Mouse (Mus musculus) splenic B cell, adult 2 months (primary cell): ENCODE data around the gene Hist2h4.
"Not testable (repeated sequence)": the region's sequence is repeated elsewhere in the genome, so short reads cannot be mapped to it uniquely, and the experiment has no call there.

Source experiments
- DNase-seq: peaks from one replicate; pipeline ENCODE4 v3.0.0-alpha.2; 2011; ENCODE audit warnings: low read depth, low spot score
- H3K27me3 ChIP-seq: 2 replicates; pipeline ENCODE4 v1.6.1; 2012; ENCODE audit warnings: mild to moderate bottlenecking, low read length, moderate library complexity, mixed read lengths; ENCODE audit not compliant: control insufficient read depth, poor library complexity, insufficient read depth, severe bottlenecking
- H3K36me3 ChIP-seq: 2 replicates; pipeline ENCODE4 v1.6.1; 2012; ENCODE audit warnings: mild to moderate bottlenecking, low read length, moderate library complexity, mixed read lengths; ENCODE audit not compliant: control insufficient read depth, poor library complexity, insufficient read depth, severe bottlenecking

The Hist2h4 gene

DNA sequence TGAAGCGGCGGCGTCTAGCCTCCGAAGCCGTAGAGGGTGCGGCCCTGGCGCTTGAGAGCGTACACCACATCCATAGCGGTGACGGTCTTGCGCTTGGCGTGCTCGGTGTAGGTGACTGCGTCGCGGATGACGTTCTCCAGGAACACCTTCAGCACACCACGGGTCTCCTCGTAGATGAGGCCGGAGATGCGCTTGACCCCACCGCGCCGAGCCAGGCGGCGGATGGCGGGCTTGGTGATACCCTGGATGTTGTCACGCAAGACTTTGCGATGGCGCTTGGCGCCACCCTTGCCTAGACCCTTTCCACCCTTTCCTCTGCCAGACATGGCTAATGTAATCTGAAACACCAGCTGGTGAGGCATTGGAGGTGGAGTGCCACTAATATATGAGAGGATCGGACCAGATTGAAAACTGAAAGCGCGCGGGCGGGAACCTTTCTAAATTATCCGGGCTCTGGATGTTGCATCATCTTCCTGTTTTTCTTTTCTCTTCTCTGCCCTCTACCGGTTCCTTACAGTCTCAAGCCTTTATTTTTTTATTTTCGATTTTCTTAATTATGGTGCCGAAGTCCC is at the start of gene Hist2h4:
Gene Hist2h4 (minus strand): TSS at position 333 of the 572 bp plus-strand sequence.
- DNase-seq: peak; percentile 95
- H3K36me3 ChIP-seq: no peaks in the 10 kb centered on the region
- H3K27me3 ChIP-seq: no peaks in the 10 kb centered on the region

DNA sequence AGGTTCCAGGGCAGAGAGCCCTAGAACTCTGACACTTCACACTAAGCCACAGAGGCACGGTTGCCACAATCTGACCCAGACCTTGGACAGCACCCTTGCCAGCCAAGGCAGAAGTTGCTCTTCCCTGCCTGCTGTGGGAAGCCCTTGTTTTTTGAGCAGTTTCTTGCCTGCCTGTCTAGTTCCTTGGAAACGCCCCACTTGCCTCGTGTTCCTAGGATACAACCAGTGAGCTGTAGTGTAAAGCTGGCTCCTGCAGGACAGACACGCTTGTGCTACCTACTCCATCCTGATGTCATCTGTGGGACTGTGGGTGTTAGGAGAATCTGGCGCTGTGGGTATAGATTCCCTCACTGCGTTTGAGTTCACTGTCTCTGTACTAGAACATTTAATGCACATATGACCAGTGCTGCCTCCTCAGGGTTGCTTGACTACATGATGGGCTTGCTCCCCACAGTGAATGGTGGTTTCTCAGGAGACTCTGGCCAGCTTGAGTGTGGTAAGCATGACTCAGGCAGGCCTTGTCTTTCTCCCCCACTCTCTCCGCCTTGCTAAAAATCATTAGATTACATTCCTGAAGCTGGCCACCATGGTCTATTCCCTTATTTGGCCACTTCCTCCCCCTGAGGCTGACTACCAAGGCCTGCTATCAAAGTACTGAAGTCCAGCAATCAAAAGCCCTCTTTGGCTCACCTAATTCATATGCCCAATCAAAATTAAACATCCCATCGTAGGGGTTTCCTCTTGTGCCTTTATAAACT is 49.4 kb upstream of the Hist2h4 start:
- Histone ChIP-seq H3K36me3 (no peaks in the 10 kb centered on the region), H3K27me3 (no peaks in the 10 kb centered on the region)
- DNase-seq: no peak

DNA sequence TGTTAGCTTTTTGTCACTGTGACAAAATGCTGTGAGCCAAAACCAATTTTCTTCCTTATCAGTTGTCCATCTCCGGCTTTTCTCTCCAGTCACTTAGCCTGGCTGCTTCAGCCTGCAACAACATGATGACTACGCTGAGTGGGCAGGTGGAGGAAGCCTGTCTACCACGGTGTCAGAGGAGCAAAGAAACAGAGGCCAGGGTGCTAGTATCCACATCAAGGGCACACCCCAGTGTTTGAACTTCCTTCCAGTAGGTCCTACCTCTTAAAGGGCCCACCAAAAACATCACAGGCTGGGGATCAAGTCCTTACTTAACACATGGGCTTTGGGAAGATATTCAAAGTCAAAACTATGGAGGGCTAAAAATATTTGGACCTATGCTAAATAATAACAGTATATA is 46.3 kb upstream of the Hist2h4 start:
- H3K36me3 ChIP-seq: no peaks in the 10 kb centered on the region
- no peak for DNase-seq
- 0 out of 2 replicates have a peak, but pooled peaks cover 2% of the 10 kb centered on the region for H3K27me3 ChIP-seq

DNA sequence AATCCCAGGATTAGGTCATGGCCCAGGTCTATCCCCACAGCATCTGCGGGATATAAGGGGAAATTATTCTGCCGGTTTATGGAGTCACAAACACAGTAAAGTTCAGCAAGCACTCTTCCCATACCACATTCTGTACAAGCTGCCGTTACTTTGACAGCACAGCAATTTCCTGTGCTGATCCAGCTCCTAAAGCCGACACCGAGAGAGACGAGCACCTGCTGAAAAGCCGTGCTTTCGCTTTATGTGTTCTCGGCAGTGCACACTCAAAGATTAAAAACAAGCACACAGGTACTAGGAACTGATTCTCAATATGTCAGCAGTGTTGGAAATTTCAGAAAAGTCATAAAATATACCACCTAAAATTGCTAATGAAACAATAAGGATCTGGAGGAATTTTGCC is 43.4 kb upstream of the Hist2h4 start:
- DNase-seq: no peak
- no peaks in the 10 kb centered on the region for H3K36me3 ChIP-seq
- peaks cover 4% of the 10 kb centered on the region; the same call in 1 of the 2 replicates for H3K27me3 ChIP-seq

DNA sequence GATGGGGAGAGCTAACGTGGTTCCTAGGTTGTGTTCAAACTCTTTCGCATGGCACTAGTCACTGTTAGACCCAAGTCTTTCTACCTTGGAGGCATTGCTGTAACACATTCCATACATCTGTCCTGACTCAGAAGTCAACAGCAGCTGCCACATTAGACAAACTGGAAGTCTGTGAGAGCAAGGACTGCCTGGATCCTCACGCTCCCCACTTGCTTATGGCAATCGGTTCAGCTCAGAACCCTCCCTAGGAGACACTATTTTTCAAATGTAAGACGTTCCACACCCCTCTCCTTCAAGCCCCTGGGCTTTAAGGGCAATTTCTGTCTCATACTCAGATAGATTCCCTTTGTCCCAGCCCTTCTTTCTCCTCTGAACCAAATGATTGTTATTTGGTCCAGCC is 39.0 kb upstream of the Hist2h4 start:
- no peak for DNase-seq
- Histone ChIP-seq H3K27me3 (peaks cover 4% of the 10 kb centered on the region; the same call in 1 of the 2 replicates), H3K36me3 (no peaks in the 10 kb centered on the region)

DNA sequence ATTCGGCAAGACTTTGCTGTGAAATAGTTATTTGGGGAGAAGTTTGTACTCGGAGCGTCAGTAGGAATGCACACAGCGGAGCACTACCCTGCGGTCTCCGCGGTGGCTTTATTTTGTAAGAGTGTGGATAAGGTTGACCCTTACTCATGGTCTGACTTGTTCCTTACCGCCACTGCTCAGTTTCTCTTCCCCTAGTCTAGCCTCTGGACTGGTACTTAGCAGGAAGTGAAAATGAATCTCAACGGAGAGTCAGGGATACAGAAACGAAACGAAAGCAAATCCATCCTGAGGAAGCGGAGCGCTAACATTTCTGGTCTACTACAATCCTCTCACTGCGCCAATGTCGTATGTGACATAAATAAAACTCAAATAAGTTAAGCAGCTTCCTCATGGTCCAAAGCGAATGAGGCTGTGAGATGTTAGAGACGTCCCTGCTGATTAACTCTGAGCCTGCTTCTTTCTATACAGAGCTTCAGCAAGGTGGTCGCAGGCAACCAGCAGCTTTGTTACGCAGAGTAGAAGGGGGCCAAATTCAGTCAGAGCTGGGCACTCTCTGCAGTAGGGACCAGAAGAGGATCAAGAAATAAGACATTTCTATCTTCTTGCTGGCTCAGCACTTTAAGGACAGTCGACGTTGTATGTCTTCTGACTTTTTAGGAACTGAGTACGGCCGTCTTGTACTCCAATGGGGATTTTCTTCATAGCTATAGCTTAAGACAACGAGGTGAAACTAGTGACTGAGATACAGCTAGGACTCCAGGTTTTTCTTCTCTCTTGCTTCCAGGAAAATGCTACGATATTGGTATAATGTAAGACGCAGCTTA is 37.8 kb upstream of the Hist2h4 start:
- peaks cover 2% of the 10 kb centered on the region; the same call in 1 of the 2 replicates for H3K27me3 ChIP-seq
- peak; percentile 51 for DNase-seq
- H3K36me3 ChIP-seq: no peaks in the 10 kb centered on the region

DNA sequence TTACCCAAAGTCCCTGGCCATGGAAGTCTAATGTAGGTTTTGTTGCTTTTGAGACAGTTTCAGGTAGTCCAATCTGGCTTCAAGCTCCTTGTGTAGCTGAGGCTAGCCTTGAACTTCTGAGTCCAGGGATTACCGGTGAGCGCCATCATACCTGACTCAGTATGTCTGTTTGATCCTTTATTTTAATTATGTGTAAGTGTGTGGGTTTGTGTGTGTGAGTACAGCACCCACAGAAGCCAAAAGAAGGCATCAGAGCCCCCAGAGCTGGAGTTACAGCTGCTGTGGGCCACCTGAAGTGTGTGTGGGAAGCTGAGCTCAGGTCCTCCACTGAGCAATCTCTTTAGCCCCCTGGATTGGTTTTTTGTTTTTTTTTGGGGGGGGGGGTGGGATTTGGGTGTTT is 36.5 kb upstream of the Hist2h4 start:
- peaks cover 2% of the 10 kb centered on the region; the same call in 1 of the 2 replicates for H3K27me3 ChIP-seq
- no peak for DNase-seq
- no peaks in the 10 kb centered on the region for H3K36me3 ChIP-seq

DNA sequence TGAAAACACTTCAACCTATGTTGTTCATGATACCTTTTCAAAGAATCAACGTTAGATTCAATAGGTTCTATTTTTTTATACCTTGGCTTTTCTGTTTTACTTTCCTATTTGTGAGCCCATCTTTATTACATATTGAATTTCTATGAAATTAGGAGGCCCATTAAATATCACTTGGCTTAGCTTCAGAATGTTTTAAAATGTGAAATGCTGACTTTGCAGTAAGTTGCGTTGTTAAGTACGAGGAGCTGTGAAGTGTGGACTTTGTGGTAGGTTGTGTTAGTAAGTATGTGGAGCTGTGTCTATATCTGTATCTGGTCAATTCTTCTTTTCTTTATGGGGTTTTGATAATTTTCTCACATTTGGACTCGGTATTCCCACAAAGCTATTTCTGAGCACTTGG is 35.2 kb upstream of the Hist2h4 start:
- H3K27me3 ChIP-seq: peaks cover 2% of the 10 kb centered on the region; the same call in 1 of the 2 replicates
- no peaks in the 10 kb centered on the region for H3K36me3 ChIP-seq
- DNase-seq: no peak

DNA sequence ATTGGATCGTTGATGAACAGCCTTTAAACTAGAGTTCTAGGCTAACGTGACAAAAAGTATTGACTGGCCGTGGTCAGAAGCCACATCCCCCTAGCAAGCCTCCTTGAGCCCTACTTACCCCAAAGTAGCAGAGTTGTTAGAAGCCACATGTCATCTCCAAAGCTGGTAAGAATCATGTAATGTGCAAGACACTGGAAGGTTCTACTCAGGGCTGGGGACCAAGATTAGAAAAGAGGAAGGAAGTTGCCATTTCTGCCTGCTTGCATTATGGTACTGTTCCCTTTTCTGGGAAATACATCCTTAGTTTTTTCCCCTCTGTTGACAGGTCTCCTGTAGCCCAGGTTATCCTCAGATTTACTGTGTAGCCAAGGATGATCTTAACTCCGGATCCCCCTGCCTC is 30.7 kb upstream of the Hist2h4 start, which contains the start of gene Fcgr1:
Gene Fcgr1 (minus strand): TSS at position 183 of the 400 bp plus-strand sequence.
- no peaks in the 10 kb centered on the region for H3K36me3 ChIP-seq
- no peaks in the 10 kb centered on the region for H3K27me3 ChIP-seq
- peak; percentile 35 for DNase-seq

DNA sequence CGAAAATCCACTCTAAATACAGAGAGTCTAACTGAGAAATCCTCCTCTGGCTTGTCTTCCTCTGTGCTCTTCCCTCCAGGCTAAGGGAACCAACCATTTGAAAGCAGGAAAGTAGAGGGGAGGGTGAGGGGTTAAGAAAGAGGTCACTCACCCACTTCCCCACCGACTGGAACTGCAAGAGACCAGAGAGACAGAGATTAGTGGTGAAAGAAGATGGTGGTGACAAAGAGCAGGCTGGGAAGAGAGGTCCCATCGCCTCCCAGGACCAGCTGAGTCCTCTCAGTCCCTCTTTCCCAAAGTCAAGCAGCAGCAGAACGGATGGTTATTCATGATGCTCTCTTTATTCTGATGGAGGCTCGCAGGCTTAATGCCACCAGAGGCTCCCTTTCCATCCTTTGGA is 30.3 kb upstream of the Hist2h4 start:
- no peak for DNase-seq
- H3K36me3 ChIP-seq: no peaks in the 10 kb centered on the region
- no peaks in the 10 kb centered on the region for H3K27me3 ChIP-seq

DNA sequence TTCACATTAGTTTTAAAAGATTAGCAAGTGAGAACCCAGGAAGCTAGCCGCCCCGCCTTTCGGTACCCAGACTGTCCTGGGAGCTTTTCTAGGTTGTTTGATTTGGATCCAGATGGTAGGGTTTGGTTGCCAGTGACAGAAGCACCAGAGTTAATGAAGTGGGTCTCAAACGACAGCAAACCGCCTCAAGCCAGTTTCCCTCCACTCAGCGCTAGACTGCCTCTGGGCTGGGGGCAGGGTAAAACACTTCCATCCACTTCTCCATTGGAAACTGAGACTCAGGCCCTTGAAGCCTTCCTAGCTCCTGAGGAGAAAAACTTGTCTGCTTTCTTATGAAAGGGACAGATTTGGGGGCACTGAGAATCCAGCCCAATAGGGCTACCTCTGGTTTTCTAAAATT is 29.5 kb upstream of the Hist2h4 start:
- no peaks in the 10 kb centered on the region for H3K27me3 ChIP-seq
- no peak for DNase-seq
- no peaks in the 10 kb centered on the region for H3K36me3 ChIP-seq

DNA sequence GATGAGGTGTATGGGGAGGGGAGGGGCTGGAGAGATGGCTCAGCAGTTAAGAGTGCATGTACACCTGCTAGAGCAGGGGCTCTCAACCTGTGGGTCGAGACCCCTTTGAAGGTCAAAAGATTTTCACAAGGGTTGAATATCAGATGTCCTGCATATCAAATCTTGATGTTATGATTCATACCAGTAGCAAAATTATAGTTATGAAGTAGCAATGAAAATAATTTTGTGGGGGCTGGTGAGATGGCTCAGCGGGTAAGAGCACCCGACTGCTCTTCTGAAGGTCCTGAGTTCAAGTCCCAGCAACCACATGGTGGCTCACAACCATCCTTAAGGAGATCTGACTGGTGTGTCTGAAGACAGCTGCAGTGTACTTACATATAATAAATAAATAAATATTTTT is 27.6 kb upstream of the Hist2h4 start:
- not testable (repeated sequence) for H3K27me3 ChIP-seq

DNA sequence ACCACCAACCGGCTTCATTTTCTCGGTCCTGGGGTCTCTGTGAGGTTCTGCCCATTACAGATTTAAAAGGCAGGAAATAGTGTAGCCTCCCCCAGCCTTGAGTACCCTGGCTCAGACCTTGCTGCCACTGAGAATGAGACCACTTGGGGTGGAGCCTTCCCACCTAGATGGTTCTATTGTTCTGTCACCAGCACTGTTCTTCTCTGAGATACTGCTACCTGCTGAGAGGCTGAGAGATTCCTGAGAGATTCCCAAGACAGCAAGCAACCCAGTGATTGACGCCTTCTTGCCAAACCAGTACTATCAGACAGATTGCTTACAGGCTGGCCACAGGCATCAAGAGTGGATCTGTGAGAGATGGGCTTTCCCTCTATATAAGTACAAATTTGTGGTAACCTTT is 26.1 kb upstream of the Hist2h4 start:
- H3K27me3 ChIP-seq: no peaks in the 10 kb centered on the region
- H3K36me3 ChIP-seq: no peaks in the 10 kb centered on the region
- no peak for DNase-seq

More for the DNA sequence above, 27.6 kb upstream of the Hist2h4 start:
- not testable (repeated sequence) for H3K36me3 ChIP-seq, DNase-seq

DNA sequence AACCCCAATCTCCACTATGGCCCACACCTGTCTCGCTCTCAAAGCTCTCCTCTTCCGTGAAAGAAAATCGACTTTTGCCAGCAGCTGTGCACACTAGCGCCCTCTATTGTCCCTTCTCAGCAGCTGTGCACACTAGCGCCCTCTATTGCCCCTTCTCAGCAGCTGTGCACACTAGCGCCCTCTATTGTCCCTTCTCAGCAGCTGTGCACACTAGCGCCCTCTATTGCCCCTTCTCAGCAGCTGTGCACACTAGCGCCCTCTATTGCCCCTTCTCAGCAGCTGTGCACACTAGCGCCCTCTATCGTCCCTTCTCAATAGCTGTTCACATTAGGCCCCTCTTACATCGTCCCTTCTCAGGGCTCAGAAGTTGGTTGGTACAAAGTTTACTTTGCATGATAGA is 24.2 kb upstream of the Hist2h4 start:
- peak; percentile 30 for DNase-seq

DNA sequence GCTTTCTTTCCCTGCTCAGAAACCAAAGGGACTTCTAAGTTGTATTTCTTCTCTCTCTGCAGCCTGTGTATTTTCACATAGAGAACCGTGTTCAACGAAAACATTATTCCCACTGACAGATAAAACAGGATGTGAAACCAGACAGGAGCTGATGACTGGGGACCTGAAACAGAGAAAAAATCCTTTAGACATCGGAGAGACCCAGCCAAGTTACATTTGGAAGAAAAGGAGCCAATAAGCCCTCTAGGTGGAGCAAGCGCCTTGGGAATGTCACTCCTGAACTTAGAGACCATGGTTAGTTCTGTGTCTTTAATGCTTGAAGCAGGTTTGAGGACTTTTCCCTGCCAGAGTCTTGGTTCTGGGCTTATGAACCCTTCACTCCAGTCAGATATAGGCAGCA is 21.3 kb upstream of the Hist2h4 start:
- Histone ChIP-seq H3K36me3 (no peaks in the 10 kb centered on the region), H3K27me3 (no peaks in the 10 kb centered on the region)
- peak; percentile 38 for DNase-seq

More for the DNA sequence above, 24.2 kb upstream of the Hist2h4 start:
- H3K36me3 ChIP-seq, H3K27me3 ChIP-seq: not testable (repeated sequence)
